9 mouse cellular contexts compared by ENCODE assay signal in genomic region chr14:39317424-39318110, GRCm38 (mm10).
DNase-seq lines count a peak whose midpoint lies in the region; ATAC-seq lines count a peak whose summit lies in the region.
"Had no signal": no experiment of that assay in that cellular context is flagged by ENCODE, and none has a peak within 500 bp of the region (broad histone marks: within the 10 kb centered on the region; RNA-seq: fewer than 3 reads in every experiment).

No protein-coding gene starts in this region.

- H3K27me3 ChIP-seq in hindbrain, embryonic 15.5 days: no peaks in the 10 kb centered on the region
- H3K27me3 ChIP-seq in hindbrain, embryonic 12.5 days: no peaks in the 10 kb centered on the region

- no peak overlapping the region for H3K4me3 ChIP-seq in hindbrain, embryonic 15.5 days
- no peak overlapping the region for H3K4me3 ChIP-seq in hindbrain, embryonic 12.5 days

- no peaks in the 10 kb centered on the region for H3K9me3 ChIP-seq in hindbrain, embryonic 15.5 days
- no peaks in the 10 kb centered on the region for H3K9me3 ChIP-seq in hindbrain, embryonic 12.5 days (replicated peaks)

- 63% methylated on average over 4 of the region's 4 CpGs for WGBS in hindbrain, embryonic 15.5 days
- WGBS in hindbrain, embryonic 12.5 days: 84% methylated on average over 4 of the region's 4 CpGs

- intact Hi-C loops in heart, postnatal 25 days (cut with DNase I): no loop called here

- peak; percentile 96 for ATAC-seq in hindbrain, embryonic 15.5 days (ENCODE audit: low FRiP score, low read depth)
- no peak for ATAC-seq in hindbrain, embryonic 12.5 days (ENCODE audit: low FRiP score)

- no peak overlapping the region for H3K27ac ChIP-seq in hindbrain, embryonic 15.5 days (replicated peaks)
- no peak overlapping the region for H3K27ac ChIP-seq in hindbrain, embryonic 12.5 days
- H3K27ac ChIP-seq: liver, embryonic 14.5 days had no signal

- no peak overlapping the region for H3K4me2 ChIP-seq in hindbrain, embryonic 15.5 days
- H3K4me2 ChIP-seq in hindbrain, embryonic 12.5 days (replicated peaks): no peak overlapping the region

- peak; percentile 70 to 91 for DNase-seq in cerebellum, postnatal 4 days (ENCODE audit: low spot score in 2 of 2)
- DNase-seq in left cerebral cortex, adult 11 months (ENCODE audit: low spot score): peak; percentile 47
- peak; percentile 41 for DNase-seq in right cerebral cortex, postnatal 36 days (ENCODE audit: low spot score in 2 of 2)
- DNase-seq in heart, postnatal 25 days (ENCODE audit: low spot score): no peak
- no peak for DNase-seq in spleen, adult 18-20 months
- DNase-seq in thymus, postnatal 25 days: no peak

- H3K9ac ChIP-seq in hindbrain, embryonic 15.5 days: no peak overlapping the region
- H3K9ac ChIP-seq in hindbrain, embryonic 12.5 days: no peak overlapping the region
- H3K9ac ChIP-seq: liver, embryonic 14.5 days had no signal

- peaks cover 4% of the 10 kb centered on the region; the same call in 1 of the 2 replicates for H3K4me1 ChIP-seq in hindbrain, embryonic 15.5 days (replicated peaks)
- no peaks in the 10 kb centered on the region for H3K4me1 ChIP-seq in hindbrain, embryonic 12.5 days

- H3K36me3 ChIP-seq in hindbrain, embryonic 15.5 days: no peaks in the 10 kb centered on the region
- no peaks in the 10 kb centered on the region for H3K36me3 ChIP-seq in hindbrain, embryonic 12.5 days

Comparison
In these comparisons a context has a peak if more than half of its experiments do, and no peak if none do; other contexts are left out.
1. DNase-seq: peak in cerebellum, postnatal 4 days (2 of 2), left cerebral cortex, adult 11 months (single experiment) and right cerebral cortex, postnatal 36 days (2 of 2); none in heart, postnatal 25 days (single experiment), spleen, adult 18-20 months (0 of 2) and thymus, postnatal 25 days (single experiment).